Mouse (Mus musculus) stomach, embryonic 14.5 days (tissue): ENCODE measurements around the gene Aox1. TPM values are rescaled to one million over a fixed set of nuclear protein-coding genes. Genes with fewer than 3 reads are reported as not detected.
"Not testable (repeated sequence)": the region's sequence is repeated elsewhere in the genome, so short reads cannot be mapped to it uniquely, and the experiment has no call there.

Experiments used
- ATAC-seq: fragments of 200-750 bp; cut with Nextera tagmentation; 2 replicates; pipeline ENCODE4 v1.8.0; 2017; ENCODE audit warnings: low read depth, moderate TSS enrichment; ENCODE audit not compliant: insufficient number of reproducible peaks, insufficient read depth, low FRiP score
- H3K27ac ChIP-seq: fragments of 300-500 bp; sonication (generic); 2 replicates; pipeline ENCODE4 v1.5.1; 2014; ENCODE audit warnings: mild to moderate bottlenecking, low read length, moderate library complexity, mixed read lengths
- H3K27me3 ChIP-seq: fragments of 300-500 bp; sonication (generic); 2 replicates; pipeline ENCODE4 v1.6.1; 2014; ENCODE audit warnings: low read length, control low read depth, mixed read lengths; ENCODE audit not compliant: control insufficient read depth, insufficient read depth
- H3K36me3 ChIP-seq: fragments of 300-500 bp; sonication (generic); 2 replicates; pipeline ENCODE4 v1.6.1; 2014; ENCODE audit warnings: mild to moderate bottlenecking, control low read depth, low read length, moderate library complexity, mixed read lengths; ENCODE audit not compliant: control insufficient read depth, insufficient read depth
- H3K4me1 ChIP-seq: fragments of 300-500 bp; sonication (generic); 2 replicates; pipeline ENCODE4 v1.6.1; 2014; ENCODE audit warnings: low read length, control low read depth, mixed read lengths; ENCODE audit not compliant: control insufficient read depth, insufficient read depth
- H3K4me2 ChIP-seq: fragments of 300-500 bp; sonication (generic); replicated peaks from 2 replicates; pipeline ENCODE4 v1.6.1; 2014; ENCODE audit warnings: low read depth, low read length, control low read depth
- H3K4me3 ChIP-seq: fragments of 300-500 bp; sonication (generic); 2 replicates; pipeline ENCODE4 v1.5.1; 2014; ENCODE audit warnings: low read depth, low read length, control low read depth
- H3K9ac ChIP-seq: fragments of 300-500 bp; sonication (generic); replicated peaks from 2 replicates; pipeline ENCODE4 v1.6.1; 2014; ENCODE audit warnings: low read depth, mild to moderate bottlenecking, control low read depth, low read length, moderate library complexity, mixed read lengths
- H3K9me3 ChIP-seq: fragments of 300-500 bp; sonication (generic); 2 replicates; pipeline ENCODE4 v1.6.1; 2016; ENCODE audit warnings: low read depth, low read length, control low read depth; ENCODE audit not compliant: control insufficient read depth
- WGBS: fragments of 180-500 bp; shearing (Covaris S2); extraction: QIAGEN DNeasy Blood & Tissue Kit; methylation state at CpG from one replicate; pipeline ENCODE4 v1.1.7; 2014; 5-methylcytosine and 5-hydroxymethylcytosine counted together
- polyA plus RNA-seq: library from polyadenylated mRNA; unstranded; fragments of >200 nt; fragmentation: Nextera tagmentation; extraction: Ambion mirVana; gene quantifications from 2 replicates; pipeline ENCODE4 v1.2.1, GENCODE M21; 2014

Aox1 gene
- 0.10 and 0.25 TPM in 2 replicates for polyA plus RNA-seq

GRCm38 (mm10) chr1:58029636-58030117 is at the start of gene Aox1:
Aox1 (plus strand) TSS chr1:58029931.
- Histone ChIP-seq H3K27ac (no peak within 1 kb of the TSS), H3K9ac (no peak within 1 kb of the TSS), H3K27me3 (no peaks in the 10 kb centered on the region), H3K4me1 (no peaks in the 10 kb centered on the region), H3K36me3 (peaks cover under 1% of the 10 kb centered on the region; the same call in 1 of the 2 replicates), H3K4me3 (peak within 1 kb of the TSS; percentile 11; the same call in 1 of the 2 replicates), H3K9me3 (no peaks in the 10 kb centered on the region), H3K4me2 (peak within 1 kb of the TSS; percentile 40)
- 8% methylated on average over 12 of the region's 12 CpGs for WGBS
- ATAC-seq = peak; percentile 46

DNA sequence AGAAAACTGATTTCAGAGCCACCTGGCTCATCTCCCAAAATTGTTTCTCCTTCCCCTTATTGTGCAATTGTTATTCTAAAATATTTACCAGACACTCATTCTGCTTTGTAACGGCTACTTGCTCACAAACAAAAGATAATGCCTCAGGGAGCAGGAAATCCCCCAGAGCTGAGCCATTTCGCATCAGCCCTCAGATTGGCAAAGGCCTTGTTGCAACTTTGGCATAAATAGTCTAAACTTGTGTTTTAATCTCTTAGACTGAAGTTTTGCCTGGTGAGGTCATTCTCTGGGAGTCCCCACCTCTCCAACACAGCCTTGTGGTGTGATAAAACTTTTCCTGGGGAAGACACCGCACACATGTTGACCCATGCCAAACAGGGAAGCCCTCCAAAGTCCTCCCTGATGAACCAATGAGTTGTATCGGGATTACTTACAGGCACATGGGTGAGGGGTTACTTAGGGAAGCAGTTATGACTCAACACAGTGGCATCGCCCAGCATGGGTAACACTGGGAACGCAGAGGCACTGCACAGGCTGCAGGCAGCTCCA is 40.6 kb upstream of the Aox1 start:
- ATAC-seq = no peak
- H3K9ac ChIP-seq = no peak overlapping the region
- no peaks in the 10 kb centered on the region for H3K9me3 ChIP-seq
- H3K4me3 ChIP-seq = no peak overlapping the region
- H3K36me3 ChIP-seq = no peaks in the 10 kb centered on the region
- H3K4me2 ChIP-seq = no peak overlapping the region
- no peaks in the 10 kb centered on the region for H3K27me3 ChIP-seq
- H3K4me1 ChIP-seq = no peaks in the 10 kb centered on the region
- WGBS = 72% methylated on average over 6 of the region's 6 CpGs
- no peak overlapping the region for H3K27ac ChIP-seq

DNA sequence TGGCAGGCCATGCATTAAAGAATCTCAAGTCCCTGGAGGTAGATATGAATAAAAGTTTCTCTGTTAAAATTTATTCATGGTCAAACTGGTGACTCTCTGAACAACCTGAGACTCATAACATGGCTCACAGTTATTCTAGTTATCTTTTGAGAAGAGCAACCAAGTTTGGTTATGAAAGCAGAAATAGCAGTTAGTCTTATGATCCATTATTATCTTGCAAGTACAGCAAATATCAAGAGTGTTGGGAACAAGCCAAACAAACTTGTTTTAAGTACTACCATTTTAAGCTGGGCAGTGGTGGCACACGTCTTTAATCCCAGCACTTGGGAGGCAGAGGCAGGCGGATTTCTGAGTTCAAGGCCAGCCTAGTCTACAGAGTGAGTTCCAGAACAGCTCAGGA is 38.5 kb upstream of the Aox1 start:
- Histone ChIP-seq H3K4me2 (no peak overlapping the region), H3K9me3 (no peaks in the 10 kb centered on the region), H3K9ac (no peak overlapping the region), H3K4me3 (no peak overlapping the region), H3K4me1 (no peaks in the 10 kb centered on the region), H3K36me3 (no peaks in the 10 kb centered on the region), H3K27ac (no peak overlapping the region), H3K27me3 (no peaks in the 10 kb centered on the region)
- ATAC-seq = no peak
- 85% methylated on average over 2 of the region's 2 CpGs for WGBS

DNA sequence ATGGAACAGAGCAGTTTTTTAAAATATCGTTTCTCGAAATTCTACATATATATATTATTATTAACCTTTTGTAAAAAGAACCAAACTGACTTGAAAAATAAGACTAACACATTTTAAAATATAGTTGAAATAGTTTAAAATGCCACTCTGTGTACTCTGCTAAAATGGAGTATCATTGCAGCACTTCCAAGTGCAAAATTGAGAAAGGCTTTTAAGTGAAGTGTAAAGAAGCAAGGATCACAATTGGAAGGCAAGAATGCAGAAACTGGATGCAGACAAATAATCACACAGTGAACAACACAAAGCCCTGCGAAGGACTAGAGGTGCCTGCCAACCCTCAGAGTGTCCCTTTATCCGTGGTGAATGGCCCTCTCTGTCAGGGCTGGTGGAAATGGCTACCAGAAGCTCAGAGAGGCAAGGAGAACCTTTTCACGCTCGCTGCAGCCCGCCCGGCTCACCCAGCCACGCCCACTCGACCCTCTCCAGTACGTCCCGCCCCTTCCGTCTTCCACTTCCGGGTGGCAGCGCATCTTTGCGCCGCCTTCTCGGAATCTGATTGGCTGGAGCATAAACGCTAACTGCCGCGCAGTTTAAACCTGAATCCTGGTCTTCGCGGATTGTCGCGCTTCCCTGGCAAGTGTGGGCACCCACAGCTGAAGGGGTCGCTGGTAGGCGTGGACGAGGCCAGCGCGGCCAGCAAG is 34.1 kb upstream of the Aox1 start, which contains the start of gene Sgo2a:
TSS of gene Sgo2a (plus strand) at position 540 of the 701 bp plus-strand sequence.
- Histone ChIP-seq H3K27ac (no peak within 1 kb of the TSS), H3K4me2 (peak within 1 kb of the TSS; percentile 88), H3K9ac (peak within 1 kb of the TSS; percentile 56), H3K36me3 (peaks cover 3% of the 10 kb centered on the region; the same call in 1 of the 2 replicates), H3K4me3 (peak within 1 kb of the TSS; percentile 74), H3K9me3 (no peaks in the 10 kb centered on the region), H3K4me1 (peaks cover 6% of the 10 kb centered on the region; the same call in 1 of the 2 replicates), H3K27me3 (no peaks in the 10 kb centered on the region)
- WGBS = 7% methylated on average over 30 of the region's 30 CpGs
- ATAC-seq = peak; percentile 98

DNA sequence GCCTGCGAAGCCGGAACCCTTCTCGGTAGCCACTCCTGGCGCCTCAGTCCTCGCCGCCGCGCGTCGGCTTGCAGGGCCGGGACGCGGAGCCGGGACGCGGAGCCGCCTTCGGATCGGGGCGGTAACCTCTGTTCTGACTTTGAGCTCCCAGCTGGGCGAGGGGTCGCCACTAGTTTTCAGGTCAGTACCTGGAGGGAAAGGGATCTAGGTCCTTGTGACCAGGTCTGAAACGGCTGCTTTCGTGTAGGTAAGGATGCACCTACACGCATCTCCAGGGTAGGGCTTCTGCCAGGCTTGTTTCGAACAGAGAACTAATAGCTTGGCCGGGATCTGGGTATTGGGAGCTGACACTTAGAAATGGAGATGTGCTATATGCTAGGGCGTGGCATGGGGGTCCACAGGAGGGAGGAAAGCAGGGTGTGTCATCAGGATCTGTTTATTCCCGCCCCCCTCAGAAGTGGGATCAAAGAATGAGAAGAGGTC is 33.6 kb upstream of the Aox1 start:
- peaks cover 6% of the 10 kb centered on the region; the same call in 1 of the 2 replicates for H3K4me1 ChIP-seq
- H3K36me3 ChIP-seq = peaks cover 7% of the 10 kb centered on the region; the same call in 1 of the 2 replicates
- peak overlapping the region; percentile 74 for H3K4me3 ChIP-seq
- H3K9me3 ChIP-seq = no peaks in the 10 kb centered on the region
- peak overlapping the region; percentile 56 for H3K9ac ChIP-seq
- H3K4me2 ChIP-seq = peak overlapping the region; percentile 88
- no peaks in the 10 kb centered on the region for H3K27me3 ChIP-seq
- no peak for ATAC-seq
- under 1% methylated on average over 29 of the region's 29 CpGs for WGBS
- H3K27ac ChIP-seq = no peak overlapping the region

GRCm38 (mm10) chr1:57998146-57998545 is 31.6 kb upstream of the Aox1 start:
- Histone ChIP-seq H3K27me3 (no peaks in the 10 kb centered on the region), H3K4me1 (peaks cover 6% of the 10 kb centered on the region; the same call in 1 of the 2 replicates), H3K27ac (no peak overlapping the region), H3K4me3 (no peak overlapping the region), H3K4me2 (no peak overlapping the region), H3K36me3 (peaks cover 7% of the 10 kb centered on the region; the same call in 1 of the 2 replicates), H3K9me3 (no peaks in the 10 kb centered on the region), H3K9ac (no peak overlapping the region)
- 74% methylated on average over 3 of the region's 3 CpGs for WGBS
- ATAC-seq = no peak

DNA sequence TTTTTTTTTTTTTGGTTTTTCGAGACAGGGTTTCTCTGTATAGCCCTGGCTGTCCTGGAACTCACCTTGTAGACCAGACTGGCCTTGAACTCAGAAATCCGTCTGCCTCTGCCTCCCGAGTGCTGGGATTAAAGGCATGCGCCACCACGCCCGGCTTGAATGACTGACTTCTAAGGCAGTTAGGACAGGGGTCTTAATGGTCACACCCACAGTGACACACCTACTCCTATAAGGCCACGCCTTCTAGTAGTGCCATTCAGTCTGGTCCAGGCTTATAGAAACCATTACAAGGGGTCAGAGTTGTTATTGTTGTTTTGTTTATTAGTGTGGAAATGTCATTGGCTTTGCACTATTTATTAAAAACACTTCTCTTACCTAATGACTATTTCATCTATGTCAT is 23.3 kb upstream of the Aox1 start:
- H3K27ac ChIP-seq, H3K4me1 ChIP-seq, H3K4me2 ChIP-seq, H3K4me3 ChIP-seq, H3K36me3 ChIP-seq, H3K9ac ChIP-seq, ATAC-seq, H3K9me3 ChIP-seq, H3K27me3 ChIP-seq: not testable (repeated sequence)
- 91% methylated on average over 7 of the region's 7 CpGs for WGBS

GRCm38 (mm10) chr1:58018856-58019255 is 10.9 kb upstream of the Aox1 start, which contains the start of gene Kctd18:
Kctd18 (minus strand) TSS chr1:58018956.
- H3K36me3 ChIP-seq = peaks cover 42% of the 10 kb centered on the region

More at GRCm38 (mm10) chr1:58018856-58019255, 10.9 kb upstream of the Aox1 start, which contains the start of gene Kctd18:
- Histone ChIP-seq H3K4me1 (no peaks in the 10 kb centered on the region), H3K4me2 (no peak within 1 kb of the TSS), H3K4me3 (no peak within 1 kb of the TSS), H3K27ac (no peak within 1 kb of the TSS), H3K9me3 (no peaks in the 10 kb centered on the region), H3K27me3 (no peaks in the 10 kb centered on the region), H3K9ac (no peak within 1 kb of the TSS)
- 94% methylated on average over 7 of the region's 7 CpGs for WGBS
- no peak for ATAC-seq
